Mouse (Mus musculus): ENCODE results near the gene Mrpl1. TPM values are rescaled to one million over a fixed set of nuclear protein-coding genes. Genes with fewer than 3 reads are reported as not detected.

Mrpl1 gene
- total RNA-seq, 2 experiments from 2014 or later = 29.4 to 32.1 TPM

DNA sequence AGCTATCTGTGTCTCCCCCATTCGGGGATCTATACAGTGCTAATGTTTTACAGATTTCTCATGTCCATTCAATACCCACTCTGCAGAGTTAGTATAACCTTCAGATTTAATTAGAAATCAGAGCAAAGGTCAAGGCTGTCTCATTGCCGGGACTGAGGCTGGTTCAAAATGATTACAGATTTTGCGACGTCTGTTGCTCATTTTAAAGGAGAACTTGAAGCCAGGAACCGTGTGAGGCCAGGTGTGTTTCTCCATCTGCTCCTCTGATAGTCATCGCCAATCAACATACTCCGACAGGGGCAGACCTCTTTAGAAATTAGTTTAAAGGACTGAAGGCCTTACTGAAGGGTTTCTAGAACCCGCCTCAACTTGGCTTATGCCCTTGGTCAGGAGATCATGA lies 96.5 kb downstream of the Mrpl1 start:
- no peak for DNase-seq (ENCODE audit: low spot score)
- intact Hi-C loops (cut with DNase I) = no loop called here

DNA sequence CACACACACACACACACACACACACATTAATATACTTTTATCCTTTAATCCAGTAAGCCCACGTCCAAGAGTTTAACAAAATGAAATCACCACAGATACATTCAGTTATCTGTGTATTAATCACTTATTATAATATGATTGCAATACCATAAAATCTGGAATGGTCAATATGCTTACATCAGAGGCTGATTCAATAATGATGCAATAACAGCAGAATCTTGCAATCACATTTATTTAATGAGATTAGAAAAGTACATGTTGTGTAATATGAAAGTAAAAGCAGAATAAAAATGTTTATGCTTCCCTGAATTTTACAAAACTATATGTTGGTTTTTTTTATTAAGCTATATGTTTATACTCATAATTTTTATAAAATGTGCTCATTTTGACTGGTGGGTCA lies 97.0 kb downstream of the Mrpl1 start:
- intact Hi-C loops (cut with DNase I) = no loop called here
- DNase-seq (ENCODE audit: low spot score) = no peak

DNA sequence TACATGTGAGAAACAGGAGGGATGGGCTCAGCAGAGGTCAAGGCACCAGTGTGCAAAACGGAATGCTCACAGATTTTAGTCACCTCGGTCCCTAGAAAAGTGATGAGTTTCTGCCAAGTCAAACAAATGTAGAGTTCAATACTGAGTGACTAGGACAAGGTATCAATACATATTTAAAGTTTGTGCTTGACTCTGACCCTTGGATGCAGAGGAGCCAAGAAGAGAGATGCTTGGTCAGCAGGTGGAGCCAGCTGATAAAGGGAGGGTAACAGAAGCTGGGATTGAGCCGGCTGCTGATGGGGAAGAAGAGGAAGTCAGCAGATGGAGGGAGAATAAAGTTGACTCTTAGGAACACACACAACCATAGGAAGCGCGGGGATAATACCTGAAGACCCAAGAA lies 97.5 kb downstream of the Mrpl1 start:
- intact Hi-C loops (cut with DNase I) = no loop called here
- DNase-seq (ENCODE audit: low spot score) = no peak

DNA sequence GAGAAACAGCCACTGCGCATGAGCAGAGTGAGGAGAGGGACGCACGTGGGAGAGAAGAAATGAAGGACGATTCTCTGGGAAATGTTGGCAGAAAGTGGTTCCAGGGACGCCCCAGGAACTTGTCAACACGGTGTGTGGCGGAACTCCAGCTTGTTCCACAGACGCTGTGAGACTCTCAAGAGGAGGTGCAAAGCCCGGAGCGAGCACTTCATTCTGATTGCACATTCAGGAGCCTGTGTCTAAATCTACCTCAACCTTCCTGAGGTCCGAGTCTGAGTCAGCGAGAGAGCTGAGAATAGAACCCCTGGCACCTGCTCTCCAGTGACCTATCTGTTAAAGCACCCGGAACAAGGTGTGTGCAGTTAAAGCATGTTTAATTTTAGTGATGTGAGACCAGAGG lies 98.8 kb downstream of the Mrpl1 start:
- intact Hi-C loops (cut with DNase I) = no loop called here
- no peak for DNase-seq (ENCODE audit: low spot score)

DNA sequence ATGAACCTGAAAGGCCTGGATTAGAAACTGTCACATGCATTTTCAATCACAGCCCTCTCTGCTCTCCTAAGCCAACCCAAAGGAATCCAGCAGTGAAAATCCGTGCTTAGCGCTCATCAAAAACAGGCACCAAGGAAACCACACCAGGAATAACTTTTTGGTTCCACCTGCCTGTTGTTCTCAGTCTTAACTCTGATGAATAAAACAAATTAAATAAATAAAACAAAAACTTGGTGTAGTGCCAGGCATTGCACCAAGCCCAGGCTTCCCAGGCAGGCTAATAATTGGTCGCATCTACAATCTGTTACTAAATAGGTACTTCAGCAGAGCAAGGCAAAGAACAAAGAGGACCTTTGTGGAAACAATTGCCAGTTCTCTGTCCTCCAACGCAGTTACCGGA lies 99.4 kb downstream of the Mrpl1 start:
- intact Hi-C loops (cut with DNase I) = no loop called here
- DNase-seq (ENCODE audit: low spot score) = no peak

DNA sequence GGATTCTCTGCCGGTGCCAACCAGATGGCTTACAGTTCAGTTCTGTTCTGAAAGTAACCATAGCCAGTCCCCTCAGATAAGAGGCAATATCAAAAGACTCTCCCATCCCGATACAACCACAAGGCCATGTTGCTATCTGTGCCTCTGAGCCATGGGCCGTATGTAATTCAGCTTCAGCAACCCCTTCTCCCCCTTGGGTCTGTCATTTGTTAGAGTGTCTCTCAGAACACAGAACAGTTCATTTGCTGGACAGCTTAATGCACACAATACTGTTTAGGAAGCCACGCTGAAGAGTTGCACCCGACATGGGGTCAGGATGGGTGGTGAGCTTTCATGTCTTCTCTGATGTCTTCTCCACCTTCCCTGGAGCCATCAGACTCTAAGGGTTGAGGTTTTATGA lies 100.3 kb downstream of the Mrpl1 start:
- DNase-seq (ENCODE audit: low spot score) = no peak
- intact Hi-C loops (cut with DNase I) = no loop called here

DNA sequence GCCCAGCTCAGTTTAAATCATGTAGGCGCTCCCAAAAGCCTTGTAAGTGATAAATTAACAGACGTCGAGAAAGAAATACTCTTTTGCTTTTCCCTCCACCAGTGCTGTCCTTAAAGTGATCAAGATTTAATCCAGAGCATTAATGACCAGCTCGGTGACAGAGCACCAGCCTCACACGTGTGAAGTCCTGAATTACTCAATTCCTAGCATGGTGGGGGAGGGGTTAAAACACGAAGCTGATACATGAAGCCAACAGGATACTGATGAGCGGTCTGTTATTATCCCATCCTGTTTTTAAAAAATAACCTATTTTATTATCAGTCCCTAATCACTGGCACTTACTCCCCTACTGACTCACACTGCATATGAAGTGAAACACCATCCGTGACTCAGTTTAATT lies 102.4 kb downstream of the Mrpl1 start:
- no peak for DNase-seq (ENCODE audit: low spot score)
- intact Hi-C loops (cut with DNase I) = no loop called here

Other genes starting within 250 kb of the Mrpl1 start
- gene Cnot6l, start 45.3 kb upstream of the Mrpl1 start, total RNA-seq (2021) = 10 to 100 TPM; 59.6 to 75.5 TPM
- 1 to 10 TPM; 2.5 to 4.0 TPM for gene Fras1, start 164.5 kb downstream of the Mrpl1 start, total RNA-seq (2021)

All from heart, postnatal 25 days (tissue).